Mouse (Mus musculus) right cerebral cortex, postnatal 36 days (tissue): ENCODE data around the gene Dnhd1.
A peak's percentile ranks its signal among the peaks of the same experiment; 100 is the strongest.

Experiments used
- DNase-seq, 2 experiments: peaks; one replicate each; pipeline ENCODE4 v3.0.0; 2022; ENCODE audit warnings: low spot score in 2 of 2, mixed read lengths in 1 of 2

The Dnhd1 gene

DNA sequence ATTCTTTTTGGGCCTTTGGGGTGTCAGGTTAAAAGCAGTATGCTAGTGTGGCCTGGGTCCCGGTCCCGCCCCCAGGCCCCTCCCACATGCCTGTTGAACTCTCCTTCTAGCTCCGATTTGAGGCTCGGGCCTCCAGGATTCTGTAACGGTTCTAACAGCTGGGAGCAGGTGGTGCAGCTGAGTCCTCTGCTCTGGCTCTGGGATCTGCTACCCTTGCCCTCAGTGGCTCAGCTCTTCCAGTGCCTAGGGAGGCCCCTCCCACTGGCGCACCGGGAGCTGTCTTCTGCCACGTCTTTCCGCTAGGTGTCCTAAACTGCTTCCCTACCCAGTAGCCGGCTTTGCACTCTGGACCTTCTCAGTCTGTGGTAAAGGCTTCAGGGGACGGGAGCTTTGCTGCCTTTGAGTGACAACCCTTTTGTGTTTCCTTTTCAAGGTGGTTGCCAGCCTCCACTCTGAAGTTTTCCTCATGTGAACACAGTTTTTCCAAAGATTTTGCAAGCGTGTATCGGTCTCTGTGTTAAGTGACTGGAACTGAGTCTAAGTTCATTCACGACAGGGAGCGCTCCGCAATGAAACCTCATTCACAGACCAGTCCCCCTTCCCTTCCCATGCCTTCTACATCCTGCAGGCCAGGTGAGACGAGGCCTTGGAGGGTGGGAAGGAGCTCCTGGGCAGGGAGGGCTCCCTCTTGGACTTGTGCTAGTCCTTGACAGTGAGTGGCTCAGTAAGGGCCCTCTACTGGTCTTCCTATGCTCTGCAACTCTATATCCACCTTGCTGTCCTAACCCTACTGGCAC is at the start of gene Dnhd1:
TSS of gene Dnhd1 (plus strand) at position 189 of the 797 bp plus-strand sequence.
- DNase-seq: no peak

GRCm38 (mm10) chr7:105602860-105603623 is 47.6 kb upstream of the Dnhd1 start:
- peak; percentile 37 to 46 for DNase-seq

DNA sequence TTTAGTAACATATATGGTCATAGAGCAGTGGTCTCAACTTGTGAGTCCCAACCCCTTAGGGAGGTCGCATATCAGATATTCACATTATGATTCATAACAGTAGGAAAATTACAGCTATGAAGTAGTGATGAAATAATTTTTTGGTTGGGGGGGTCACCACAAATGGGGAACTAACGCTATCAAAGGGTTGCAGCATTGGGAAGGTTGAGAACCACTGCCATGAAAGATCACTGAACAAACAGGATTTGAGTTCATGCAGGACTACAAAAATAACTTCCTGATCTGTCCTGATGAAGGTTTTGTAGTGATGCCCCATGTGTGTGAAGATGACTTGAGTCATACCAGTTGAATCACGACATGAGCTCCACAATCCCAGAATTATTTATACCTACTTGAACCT is 42.2 kb upstream of the Dnhd1 start:
- no peak for DNase-seq

- no peak for DNase-seq
Measured at GRCm38 (mm10) chr7:105611767-105612166, 38.9 kb upstream of the Dnhd1 start.

GRCm38 (mm10) chr7:105614400-105614799 is 36.2 kb upstream of the Dnhd1 start:
- no peak for DNase-seq

- DNase-seq: no peak
Measured at GRCm38 (mm10) chr7:105615720-105616119, 34.9 kb upstream of the Dnhd1 start.

DNA sequence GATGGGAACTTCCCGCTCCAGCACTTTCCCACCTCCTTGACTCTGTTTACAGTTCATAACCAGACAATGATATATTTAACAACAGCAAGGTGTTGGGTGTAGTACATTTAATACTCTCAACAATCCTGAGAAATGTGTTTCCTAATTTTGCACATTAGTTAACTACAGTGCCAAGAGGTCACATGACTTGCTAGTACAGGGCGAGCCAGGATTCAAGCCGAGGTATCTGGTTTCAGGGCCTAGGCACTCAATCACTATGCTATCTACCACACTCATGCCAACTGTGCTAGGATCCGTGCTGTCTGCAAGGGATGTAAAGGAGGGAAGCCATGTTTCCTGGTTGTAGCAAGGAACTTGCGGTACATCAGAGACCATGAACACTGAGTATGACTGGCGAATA is 34.1 kb upstream of the Dnhd1 start:
- DNase-seq: no peak

GRCm38 (mm10) chr7:105617810-105618209 is 32.8 kb upstream of the Dnhd1 start:
- DNase-seq: no peak

DNA sequence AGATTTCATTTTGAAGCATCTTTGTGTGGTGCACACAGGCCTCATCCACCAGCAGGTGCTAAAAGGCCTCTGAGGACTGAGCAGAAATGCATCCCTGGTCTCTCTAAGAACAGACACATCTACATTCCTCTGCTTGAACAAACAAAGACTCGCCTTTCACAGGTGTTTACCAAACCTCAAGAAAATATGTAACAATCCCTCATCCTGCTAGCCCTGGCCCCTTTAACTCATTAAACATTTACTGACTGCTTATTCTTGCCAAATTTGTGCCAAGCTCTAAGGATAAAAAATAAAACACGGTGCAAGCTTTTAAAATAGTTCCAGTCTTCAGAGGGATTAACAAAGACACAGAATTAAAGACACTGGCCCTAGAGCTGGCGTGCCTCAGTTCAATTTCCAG is 30.9 kb upstream of the Dnhd1 start:
- no peak for DNase-seq

DNA sequence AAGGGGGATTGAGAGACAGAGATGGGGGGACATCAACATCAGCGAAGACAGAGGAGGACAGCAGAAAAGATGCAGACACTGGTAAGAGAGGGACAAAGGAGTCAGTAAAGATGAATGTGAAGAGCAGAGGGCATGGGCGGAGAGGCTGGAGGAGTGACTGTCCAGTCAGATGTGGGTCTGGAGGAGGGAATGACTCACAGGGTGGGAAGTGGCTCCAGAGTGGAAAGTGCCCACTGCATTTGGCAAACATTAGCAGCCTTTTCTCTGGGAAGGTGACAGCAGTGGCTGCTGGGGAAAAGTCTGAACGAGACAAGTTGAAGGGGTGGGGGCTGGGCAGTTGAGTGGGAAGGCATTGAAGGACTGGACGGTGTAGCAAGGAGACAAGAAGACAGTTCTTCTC is 29.6 kb upstream of the Dnhd1 start:
- peak in 1 of 2 experiments; percentile 49 for DNase-seq

- no peak for DNase-seq
Measured at GRCm38 (mm10) chr7:105621646-105622292, 28.9 kb upstream of the Dnhd1 start.

DNA sequence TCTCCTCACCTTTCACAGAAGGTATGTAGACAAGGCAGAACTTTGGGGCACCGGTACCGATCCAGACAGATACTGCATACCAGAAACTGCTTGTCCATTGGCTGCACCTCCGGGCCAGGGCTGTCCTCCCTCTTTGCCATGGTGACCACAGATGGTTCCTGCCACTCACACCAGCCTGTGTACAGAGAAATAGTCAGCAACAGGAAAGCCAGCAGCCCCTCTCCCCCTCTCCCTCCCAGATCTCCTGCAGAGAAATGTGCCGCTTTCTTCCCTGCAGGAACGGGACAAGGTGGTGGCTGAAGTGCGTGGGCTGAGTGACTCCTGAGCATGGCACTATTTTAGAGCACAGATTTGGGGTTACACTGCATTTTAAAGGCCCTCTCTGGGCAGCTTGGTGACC is 25.2 kb upstream of the Dnhd1 start:
- no peak for DNase-seq

DNA sequence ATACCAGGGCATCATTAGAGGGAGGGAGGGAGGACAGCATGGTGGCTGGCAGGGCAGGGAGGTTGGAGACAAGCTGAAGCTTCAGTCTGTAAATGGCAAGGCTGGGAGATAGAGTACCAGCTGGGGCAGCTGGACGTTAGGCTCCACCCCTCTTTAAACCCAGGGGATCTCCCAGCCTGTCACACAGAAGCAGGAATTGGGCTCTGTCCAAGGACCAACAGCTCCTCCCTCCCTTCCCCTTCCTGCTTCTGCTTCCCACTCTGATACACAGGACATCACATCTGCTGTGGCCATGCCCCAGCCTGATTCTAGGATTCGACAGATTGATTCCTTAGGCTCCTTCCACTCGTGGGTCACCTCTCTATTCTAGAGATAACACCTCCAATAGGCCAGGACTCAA is 22.0 kb upstream of the Dnhd1 start:
- DNase-seq: no peak

GRCm38 (mm10) chr7:105632551-105632972 is 18.1 kb upstream of the Dnhd1 start:
- no peak for DNase-seq

DNA sequence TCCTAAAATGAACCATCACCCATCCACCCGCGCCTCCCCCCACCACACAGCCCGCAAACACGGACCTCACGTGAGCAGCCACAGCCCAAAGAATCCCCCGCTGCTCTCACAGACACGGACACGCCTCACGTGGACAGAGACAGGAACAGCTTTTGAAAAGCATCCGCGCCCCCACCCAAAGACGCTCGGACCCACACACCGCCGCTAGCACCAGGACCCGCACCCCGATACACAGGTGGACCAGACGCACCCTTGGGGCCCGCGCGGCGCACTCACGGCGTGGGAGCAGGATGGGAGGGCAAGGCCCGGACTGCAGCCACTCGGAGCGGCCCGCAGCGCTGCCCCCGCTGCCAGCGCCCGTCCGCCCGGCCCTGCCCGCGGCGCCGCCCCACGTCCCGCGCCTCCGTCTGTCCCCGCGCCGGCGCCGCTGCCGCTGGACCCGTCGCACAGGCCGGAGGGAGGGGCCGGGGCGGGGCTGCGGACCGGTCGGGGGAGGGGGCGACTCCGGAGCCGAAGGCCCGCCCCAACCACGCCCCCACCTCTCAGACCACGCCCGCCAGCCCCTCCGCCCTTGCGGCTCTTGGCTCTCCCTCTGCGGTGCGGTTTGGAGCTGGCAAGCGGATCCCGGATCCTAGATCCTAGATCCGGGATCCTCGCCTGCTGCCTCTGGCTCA is 17.4 kb upstream of the Dnhd1 start, which contains the start of gene Trim3:
TSS of gene Trim3 (minus strand) at position 445 of the 674 bp plus-strand sequence.
- peak; percentile 86 to 88 for DNase-seq

GRCm38 (mm10) chr7:105633801-105634135 is 16.9 kb upstream of the Dnhd1 start:
- no peak for DNase-seq

DNA sequence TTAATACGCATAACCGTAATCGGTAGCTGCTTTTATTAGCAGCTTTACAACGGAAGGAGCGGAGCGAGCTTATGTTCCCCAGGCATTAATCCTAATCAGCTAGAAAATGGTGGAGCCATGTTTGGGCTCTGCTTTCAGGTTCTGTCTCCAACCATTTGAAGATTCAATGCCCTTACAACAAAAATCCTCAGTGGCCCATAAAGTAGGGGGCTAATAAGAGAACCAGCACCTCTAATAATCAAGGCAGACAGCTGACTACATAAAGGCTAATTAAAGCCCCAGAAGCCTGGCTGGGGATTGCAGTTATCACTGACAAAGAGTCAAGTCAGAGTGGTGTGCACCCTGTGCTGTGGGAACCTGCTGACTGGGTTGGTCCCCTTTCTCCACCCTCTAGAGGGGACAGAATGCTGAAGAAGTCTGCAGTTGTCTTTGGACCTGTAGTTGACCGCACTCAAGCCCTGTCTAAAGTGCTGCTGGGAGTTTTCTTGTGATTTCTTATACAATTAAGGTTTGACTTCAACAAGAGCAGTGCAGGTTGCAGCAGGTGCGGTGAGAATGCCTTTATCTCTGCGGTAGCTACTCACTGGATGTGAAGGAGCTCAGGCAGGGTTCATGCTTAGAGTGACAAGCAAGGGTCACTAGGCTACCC is 16.2 kb upstream of the Dnhd1 start:
- no peak for DNase-seq

- no peak for DNase-seq
Measured at GRCm38 (mm10) chr7:105635726-105636125, 14.9 kb upstream of the Dnhd1 start.

DNA sequence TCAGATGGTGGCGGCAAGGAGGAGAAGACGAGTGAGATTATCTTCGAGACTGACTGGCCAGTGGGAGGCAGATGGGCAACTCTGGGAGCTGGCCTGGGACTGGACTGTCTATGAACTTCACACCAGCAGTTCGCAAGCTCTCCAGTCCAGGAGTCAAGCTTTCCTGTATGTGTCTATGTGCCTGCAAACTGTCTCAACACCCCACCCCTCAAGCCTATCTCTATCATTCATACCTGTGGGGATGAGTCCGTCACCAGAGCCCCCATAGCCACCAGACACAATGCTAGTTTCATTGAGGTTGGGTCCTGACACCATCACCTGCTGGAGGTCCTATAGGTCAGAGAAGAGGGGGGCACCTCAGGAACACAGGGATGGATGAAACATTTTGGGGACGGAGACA is 11.9 kb upstream of the Dnhd1 start:
- DNase-seq: no peak

- DNase-seq: no peak
Measured at GRCm38 (mm10) chr7:105639304-105639703, 11.3 kb upstream of the Dnhd1 start.

- DNase-seq: no peak
Measured at GRCm38 (mm10) chr7:105639756-105640155, 10.9 kb upstream of the Dnhd1 start, which contains the start of gene Timm10b. Timm10b (plus strand) TSS chr7:105640056.
